In the genomic region with DNA sequence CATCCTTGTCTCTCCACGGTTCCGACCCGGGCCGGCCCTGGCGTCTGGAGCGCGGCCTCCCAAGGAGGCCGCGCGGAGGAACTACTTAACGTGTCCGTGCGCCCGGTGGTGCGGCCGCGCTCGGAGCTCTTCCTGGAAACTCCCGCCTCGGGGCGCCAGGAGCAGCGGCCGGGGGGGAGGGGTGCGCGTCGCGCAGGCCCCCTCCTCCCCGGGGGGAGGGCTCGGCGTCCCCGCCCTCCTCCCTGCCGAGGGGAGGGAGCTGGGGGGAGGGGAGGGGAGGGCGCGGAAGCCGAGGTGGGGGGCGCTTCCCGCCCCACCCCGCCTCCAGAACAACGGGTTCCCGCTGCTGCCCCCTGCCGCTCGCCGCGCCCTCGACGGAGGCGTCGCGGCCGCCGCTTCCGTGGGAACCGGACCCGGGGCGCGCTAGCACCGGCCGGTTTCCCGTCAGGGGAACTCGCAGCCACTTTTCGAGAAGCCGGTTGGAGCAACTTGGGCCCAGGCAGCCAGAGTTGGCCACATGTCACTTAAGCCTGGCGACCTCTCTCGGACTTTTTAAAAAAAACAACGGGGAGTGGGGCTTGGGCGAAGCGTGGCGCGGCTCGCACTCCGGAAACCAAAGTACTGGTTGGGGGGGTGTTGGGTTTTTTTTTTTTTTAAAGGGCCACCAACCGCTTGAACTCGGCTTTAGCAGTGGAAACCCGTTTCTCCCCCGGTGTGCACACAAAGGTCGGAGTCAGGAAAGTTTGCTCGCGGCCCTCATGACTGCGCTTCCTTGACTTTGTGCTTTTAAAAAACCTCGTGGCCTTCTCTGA, we compare ENCODE assay signal across 8 mouse cellular contexts. TPM values are rescaled to one million over a fixed set of nuclear protein-coding genes. Genes with fewer than 3 reads are reported as not detected.
A peak's percentile ranks its signal among the peaks of the same experiment; 100 is the strongest.
DNase-seq lines count a peak whose midpoint lies in the region; ATAC-seq and TF ChIP-seq lines count a peak whose summit lies in the region.

No protein-coding gene starts in this region.

- peak; percentile 54 for ATAC-seq in lung, embryonic 14.5 days (ENCODE audit: insufficient read depth)
- peak; percentile 48 for ATAC-seq in neutrophil, adult 5-6 weeks (ENCODE audit: extremely low read depth, insufficient number of reproducible peaks, low FRiP score, poor library complexity, severe bottlenecking)

- peaks cover 0 to 23% of the 10 kb centered on the region in 2 experiments; a peak in 2 of 4 replicates for H3K36me3 ChIP-seq in MEL (ENCODE audit: control insufficient read depth in 1 of 2, insufficient read depth in 2 of 2, low read length in 2 of 2)
- H3K36me3 ChIP-seq in lung, embryonic 14.5 days (ENCODE audit: insufficient read depth) = no peaks in the 10 kb centered on the region

- peaks cover 6 to 22% of the 10 kb centered on the region in 2 experiments for H3K4me1 ChIP-seq in MEL (ENCODE audit: control insufficient read depth in 1 of 2, insufficient read depth in 2 of 2, low read length in 2 of 2)
- no peaks in the 10 kb centered on the region for H3K4me1 ChIP-seq in cerebellum, adult 2 months (ENCODE audit: control insufficient read depth, insufficient read depth, low read length)
- H3K4me1 ChIP-seq in lung, embryonic 14.5 days (ENCODE audit: insufficient read depth) = peaks cover 11% of the 10 kb centered on the region

- peak in 1 of 2 experiments; percentile 70; a peak in 3 of 4 replicates for TF ChIP-seq POLR2A in MEL (IDR thresholded peaks at IDR 0.05; ENCODE audit: control insufficient read depth in 1 of 2, insufficient read depth in 1 of 2, low read depth in 1 of 2, low read length in 2 of 2, poor library complexity in 1 of 2)
- no peak for TF ChIP-seq POLR2A in cerebellum, adult 2 months (IDR thresholded peaks at IDR 0.05; ENCODE audit: borderline replicate concordance, insufficient read depth, low read length)

- TF ChIP-seq RAD21 in MEL (IDR thresholded peaks at IDR 0.05; ENCODE audit: low read depth, low read length) = no peak

- no peak; a peak in 2 of 4 replicates for TF ChIP-seq EP300 in MEL (IDR thresholded peaks at IDR 0.05; ENCODE audit: low read depth in 1 of 2, low read length in 2 of 2)

- peaks cover 3% of the 10 kb centered on the region; the same call in 1 of the 2 replicates for H3K79me2 ChIP-seq in MEL (ENCODE audit: control insufficient read depth, insufficient read depth, low read length, poor library complexity)

- H3K4me3 ChIP-seq in MEL (ENCODE audit: control insufficient read depth in 1 of 2, insufficient read depth in 1 of 2, low read depth in 2 of 2, low read length in 2 of 2) = peak overlapping the region; percentile 74 to 80
- peak overlapping the region; percentile 63 for H3K4me3 ChIP-seq in cerebellum, adult 2 months (replicated peaks; ENCODE audit: insufficient read depth, low read depth, low read length)
- peak overlapping the region; percentile 62 for H3K4me3 ChIP-seq in lung, embryonic 14.5 days (ENCODE audit: low read depth, low read length)

- H3K27me3 ChIP-seq in MEL (ENCODE audit: control insufficient read depth in 1 of 2, insufficient read depth in 2 of 2, low read length in 2 of 2) = no peaks in the 10 kb centered on the region
- no peaks in the 10 kb centered on the region for H3K27me3 ChIP-seq in cerebellum, adult 2 months (ENCODE audit: control insufficient read depth, insufficient read depth, low read length)
- no peaks in the 10 kb centered on the region for H3K27me3 ChIP-seq in lung, embryonic 14.5 days (ENCODE audit: insufficient read depth, low read length)

- TF ChIP-seq CTCF in MEL (IDR thresholded peaks at IDR 0.05 in 2 of 3, conservative IDR thresholded peaks at IDR 0.05 in 1 of 3; ENCODE audit: control insufficient read depth in 1 of 3, insufficient read depth in 1 of 3, low read depth in 2 of 3, low read length in 3 of 3, poor library complexity in 1 of 3, severe bottlenecking in 1 of 3) = peak in 2 of 3 experiments; percentile 60 to 77; a peak in 4 of 6 replicates
- 0 out of 2 replicates have a peak, but pooled peaks have one; percentile 13 for TF ChIP-seq CTCF in cerebellum, adult 2 months (IDR thresholded peaks at IDR 0.05; ENCODE audit: borderline replicate concordance, insufficient read depth, low read depth, low read length)
- TF ChIP-seq CTCF in lung, embryonic 14.5 days (IDR thresholded peaks at IDR 0.05; ENCODE audit: low read depth) = peak; percentile 24; the same call in 1 of the 2 replicates

- peak overlapping the region; percentile 100 for H3K27ac ChIP-seq in MEL (ENCODE audit: control insufficient read depth, low read depth, low read length)
- H3K27ac ChIP-seq in cerebellum, adult 2 months (ENCODE audit: insufficient read depth, low read length) = peak overlapping the region; percentile 98
- H3K27ac ChIP-seq in lung, embryonic 14.5 days (ENCODE audit: low read depth) = peak overlapping the region; percentile 100

- H3K4me2 ChIP-seq in lung, embryonic 14.5 days = peak overlapping the region; percentile 74

- no peaks in the 10 kb centered on the region for H3K9me3 ChIP-seq in MEL (replicated peaks; ENCODE audit: insufficient read depth, low read length)
- no peaks in the 10 kb centered on the region for H3K9me3 ChIP-seq in lung, embryonic 14.5 days (ENCODE audit: low read depth, low read length)

- H3K9ac ChIP-seq in MEL (ENCODE audit: control insufficient read depth, low read depth, low read length, poor library complexity, severe bottlenecking) = peak overlapping the region; percentile 100
- peak overlapping the region; percentile 85 for H3K9ac ChIP-seq in lung, embryonic 14.5 days

- WGBS in cerebellum, adult 2 months = 1% methylated on average over 66 of the region's 80 CpGs
- under 1% methylated on average over 76 of the region's 80 CpGs for WGBS in lung, embryonic 14.5 days

- peak; percentile 96 for DNase-seq in MEL (ENCODE audit: low read depth, low spot score)
- peak in 1 of 2 experiments; percentile 77 for DNase-seq in cerebellum, adult 2 months
- DNase-seq in forelimb bud, embryonic 11.5 days (ENCODE audit: low read depth, low spot score) = peak; percentile 94
- DNase-seq in heart, postnatal 4 days = peak; percentile 93
- DNase-seq in layer of hippocampus, adult 8-10 months (ENCODE audit: low spot score in 2 of 2) = peak; percentile 55 to 63
- peak; percentile 96 for DNase-seq in lung, embryonic 14.5 days
- peak; percentile 90 for DNase-seq in testis, postnatal 14 days (ENCODE audit: low spot score)

TF ChIP-seq in MEL, 35 proteins besides CTCF, POLR2A, EP300 and RAD21 (continues in another document):
- no peak for TF ChIP-seq MEF2A (IDR thresholded peaks at IDR 0.05; ENCODE audit: extremely low read depth, insufficient replicate concordance, low read depth, low read length, poor library complexity, severe bottlenecking)
- peak; percentile 99 for TF ChIP-seq MAZ (IDR thresholded peaks at IDR 0.05; ENCODE audit: low read depth, low read length)
- no peak for TF ChIP-seq GATA1 (IDR thresholded peaks at IDR 0.05; ENCODE audit: low read depth, low read length)
- TF ChIP-seq E2F4 (IDR thresholded peaks at IDR 0.05; ENCODE audit: borderline replicate concordance, low read depth, low read length) = no peak
- no peak for TF ChIP-seq POLR2AphosphoS5 (IDR thresholded peaks at IDR 0.05; ENCODE audit: borderline replicate concordance, low read depth, low read length)
- no peak for TF ChIP-seq JUND (IDR thresholded peaks at IDR 0.05; ENCODE audit: low read depth, low read length)
- peak; percentile 74; the same call in 1 of the 2 replicates for TF ChIP-seq UBTF (IDR thresholded peaks at IDR 0.05; ENCODE audit: borderline replicate concordance, insufficient read depth, low read depth, low read length)
- peak; percentile 21; the same call in 1 of the 2 replicates for TF ChIP-seq MAX (IDR thresholded peaks at IDR 0.05; ENCODE audit: low read length)
- peak; percentile 46; the same call in 1 of the 2 replicates for TF ChIP-seq ZKSCAN1 (IDR thresholded peaks at IDR 0.05; ENCODE audit: low read depth, low read length)
- TF ChIP-seq NELFE (IDR thresholded peaks at IDR 0.05; ENCODE audit: low read depth, low read length) = peak; percentile 70
- peak; percentile 77 for TF ChIP-seq KAT2A (conservative IDR thresholded peaks at IDR 0.05; ENCODE audit: low read depth, low read length)
- peak; percentile 42 for TF ChIP-seq HCFC1 (IDR thresholded peaks at IDR 0.05; ENCODE audit: low read depth, low read length)
- TF ChIP-seq ZC3H11A (IDR thresholded peaks at IDR 0.05; ENCODE audit: low read depth, low read length) = peak; percentile 24; the same call in 1 of the 2 replicates
- TF ChIP-seq RCOR1 (IDR thresholded peaks at IDR 0.05; ENCODE audit: low read depth, low read length) = no peak; the same call in 1 of the 2 replicates
- TF ChIP-seq ETS1 (IDR thresholded peaks at IDR 0.05; ENCODE audit: low read depth, low read length) = no peak
- no peak for TF ChIP-seq MAFK (IDR thresholded peaks at IDR 0.05; ENCODE audit: borderline replicate concordance, low read depth, low read length)
- TF ChIP-seq MYB (IDR thresholded peaks at IDR 0.05; ENCODE audit: low read depth, low read length) = no peak
- TF ChIP-seq USF2 (IDR thresholded peaks at IDR 0.05; ENCODE audit: borderline replicate concordance in 1 of 2, insufficient read depth in 1 of 2, low read depth in 1 of 2, low read length in 2 of 2) = no peak
- peak; percentile 53; the same call in 1 of the 2 replicates for TF ChIP-seq ZMIZ1 (IDR thresholded peaks at IDR 0.05; ENCODE audit: low read depth, low read length)
- TF ChIP-seq MXI1 (IDR thresholded peaks at IDR 0.05; ENCODE audit: low read depth, low read length) = peak; percentile 75
- peak; percentile 38; the same call in 1 of the 2 replicates for TF ChIP-seq TCF12 (IDR thresholded peaks at IDR 0.05; ENCODE audit: low read depth, low read length)
- TF ChIP-seq TAL1 (IDR thresholded peaks at IDR 0.05; ENCODE audit: low read length) = no peak
- no peak for TF ChIP-seq GABPA (IDR thresholded peaks at IDR 0.05; ENCODE audit: low read depth, low read length)
- TF ChIP-seq SMC3 (IDR thresholded peaks at IDR 0.05; ENCODE audit: low read depth, low read length) = peak; percentile 42
- TF ChIP-seq BHLHE40 (IDR thresholded peaks at IDR 0.05; ENCODE audit: borderline replicate concordance, low read depth, low read length) = no peak; the same call in 1 of the 2 replicates
- TF ChIP-seq CHD2 (IDR thresholded peaks at IDR 0.05; ENCODE audit: low read length) = peak; percentile 46; the same call in 1 of the 2 replicates
- TF ChIP-seq ZNF384 (IDR thresholded peaks at IDR 0.05; ENCODE audit: low read depth, low read length) = peak; percentile 94

RNA-seq across cellular contexts. Expression of gene Arid1a, which starts 57.6 kb away (rescaled TPM):
- 18.1 and 22.7 TPM in 2 replicates for total RNA-seq in MEL (2012; rRNA removed)
- polyA plus RNA-seq in MEL (2012; ENCODE audit: insufficient read depth in 1 of 2, insufficient read length in 2 of 2, low read depth in 1 of 2, low replicate concordance in 2 of 2, missing spikeins in 1 of 2) = 10 to 100 TPM; 70.6 to 83.3 TPM
- polyA plus RNA-seq in cerebellum, adult 2 months (2012; rRNA removed) = 49.4 and 52.2 TPM in 2 replicates
- 10 to 100 TPM; 74.6 to 77.3 TPM for total RNA-seq in heart, postnatal 4 days (2021)
- 10 to 100 TPM; 81.3 to 88.3 (median 83.1) TPM for total RNA-seq in layer of hippocampus, adult 8-10 months (2022)
- polyA plus RNA-seq in lung, embryonic 14.5 days (2014; fragmentation: Nextera tagmentation; extraction: Ambion mirVana) = 40.1 and 44.7 TPM in 2 replicates
- total RNA-seq in neutrophil, adult 5-6 weeks (2017) = 97.9 and 100 TPM in 2 replicates

Comparison
In these comparisons a context has a peak if more than half of its experiments do, and no peak if none do; other contexts are left out.
1. CTCF ChIP-seq: peak in every context shown above with its lines; median percentile 68 in MEL; 24 in lung, embryonic 14.5 days; 13 in cerebellum, adult 2 months.